In the genomic region with DNA sequence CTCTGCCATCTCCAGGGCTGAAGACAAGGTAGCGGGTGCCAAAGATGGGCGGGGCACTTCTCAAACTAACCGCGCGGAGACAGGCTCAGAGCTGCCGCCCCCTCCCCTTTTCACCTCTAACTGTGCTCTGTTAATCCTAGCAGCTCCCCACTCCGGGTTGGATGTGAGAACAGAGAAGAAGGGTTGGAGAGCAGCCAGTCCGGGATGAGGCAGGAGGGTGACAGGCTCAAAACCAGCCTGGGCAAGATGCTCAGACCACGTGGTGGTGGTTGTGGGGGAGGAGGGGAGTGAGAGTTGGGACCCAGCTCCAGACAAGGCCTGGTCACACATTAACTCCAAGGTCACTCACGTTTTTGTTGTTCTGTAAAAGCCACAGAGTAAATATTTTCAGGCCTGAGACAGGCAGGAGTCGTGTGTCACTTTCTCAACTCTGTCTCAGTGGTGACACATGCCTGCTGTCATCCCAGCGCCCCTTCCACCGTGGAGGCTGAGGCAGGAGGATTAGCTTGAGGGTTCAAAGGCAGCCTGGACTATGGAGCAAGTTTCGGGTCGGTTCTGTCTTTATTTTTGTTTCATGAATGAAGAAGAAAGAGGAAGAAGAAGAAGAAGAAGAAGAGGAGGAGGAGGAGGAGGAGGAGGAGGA, we compare ENCODE assay signal across 8 mouse cellular contexts. TPM values are rescaled to one million over a fixed set of nuclear protein-coding genes. Genes with fewer than 3 reads are reported as not detected.
A peak's percentile ranks its signal among the peaks of the same experiment; 100 is the strongest.
DNase-seq lines count a peak whose midpoint lies in the region; ATAC-seq and TF ChIP-seq lines count a peak whose summit lies in the region.

No protein-coding gene starts in this region.

- TF ChIP-seq POLR2A in testis, adult 2 months (IDR thresholded peaks at IDR 0.05; ENCODE audit: control insufficient read depth, low read depth, low read length), result no peak

- peak overlapping the region; percentile 97 for H3K27ac ChIP-seq in heart, embryonic 13.5 days (replicated peaks)
- H3K27ac ChIP-seq in kidney, postnatal 0 days, result peak overlapping the region; percentile 97
- peak overlapping the region; percentile 94 for H3K27ac ChIP-seq in midbrain, embryonic 10.5 days (replicated peaks)
- peak overlapping the region; percentile 61 for H3K27ac ChIP-seq in testis, adult 2 months (ENCODE audit: control insufficient read depth, insufficient read depth, low read depth, low read length)

- H3K27me3 ChIP-seq in heart, embryonic 13.5 days (replicated peaks), result peaks cover 13% of the 10 kb centered on the region; the same call in 1 of the 2 replicates
- H3K27me3 ChIP-seq in kidney, postnatal 0 days (ENCODE audit: insufficient read depth, low read length), result no peaks in the 10 kb centered on the region
- H3K27me3 ChIP-seq in midbrain, embryonic 10.5 days (ENCODE audit: low read depth, poor library complexity, severe bottlenecking), result peaks cover 85% of the 10 kb centered on the region
- no peaks in the 10 kb centered on the region for H3K27me3 ChIP-seq in testis, adult 2 months (ENCODE audit: control insufficient read depth, insufficient read depth, low read length)

- H3K4me3 ChIP-seq in heart, embryonic 13.5 days, result peak overlapping the region; percentile 81
- no peak overlapping the region for H3K4me3 ChIP-seq in kidney, postnatal 0 days (replicated peaks; ENCODE audit: low read depth, low read length)
- H3K4me3 ChIP-seq in midbrain, embryonic 10.5 days, result peak overlapping the region; percentile 81
- no peak overlapping the region for H3K4me3 ChIP-seq in testis, adult 2 months (ENCODE audit: control insufficient read depth, low read depth, low read length)

- H3K4me1 ChIP-seq in heart, embryonic 13.5 days, result peaks cover 49% of the 10 kb centered on the region
- peaks cover 16% of the 10 kb centered on the region; the same call in 1 of the 2 replicates for H3K4me1 ChIP-seq in kidney, postnatal 0 days (replicated peaks; ENCODE audit: insufficient read depth, low read length)
- peaks cover 47% of the 10 kb centered on the region for H3K4me1 ChIP-seq in midbrain, embryonic 10.5 days
- peaks cover 40% of the 10 kb centered on the region for H3K4me1 ChIP-seq in testis, adult 2 months (ENCODE audit: control insufficient read depth, insufficient read depth, low read length)

- peak overlapping the region; percentile 93 for H3K9ac ChIP-seq in heart, embryonic 13.5 days
- no peak overlapping the region for H3K9ac ChIP-seq in kidney, postnatal 0 days (ENCODE audit: low read depth, low read length)

- 14% methylated on average over 13 of the region's 15 CpGs for WGBS in heart, embryonic 13.5 days
- WGBS in kidney, postnatal 0 days, result 22% methylated on average over 15 of the region's 15 CpGs
- WGBS in midbrain, embryonic 10.5 days, result 13% methylated on average over 15 of the region's 15 CpGs

- peak overlapping the region; percentile 93 for H3K4me2 ChIP-seq in heart, embryonic 13.5 days
- peak overlapping the region; percentile 87 for H3K4me2 ChIP-seq in kidney, postnatal 0 days (ENCODE audit: low read length)

- H3K36me3 ChIP-seq in heart, embryonic 13.5 days, result no peaks in the 10 kb centered on the region
- no peaks in the 10 kb centered on the region for H3K36me3 ChIP-seq in kidney, postnatal 0 days (ENCODE audit: insufficient read depth, low read length)
- H3K36me3 ChIP-seq in midbrain, embryonic 10.5 days, result no peaks in the 10 kb centered on the region
- H3K36me3 ChIP-seq in testis, adult 2 months (ENCODE audit: control insufficient read depth, insufficient read depth, low read length), result no peaks in the 10 kb centered on the region

- H3K9me3 ChIP-seq in heart, embryonic 13.5 days, result no peaks in the 10 kb centered on the region
- H3K9me3 ChIP-seq in kidney, postnatal 0 days (replicated peaks; ENCODE audit: low read length), result no peaks in the 10 kb centered on the region
- no peaks in the 10 kb centered on the region for H3K9me3 ChIP-seq in midbrain, embryonic 10.5 days (replicated peaks)

- ATAC-seq in CD4-positive, CD25-positive, alpha-beta regulatory T cell, adult 4 months, result no peak
- no peak for ATAC-seq in heart, embryonic 13.5 days (ENCODE audit: extremely low read depth, insufficient number of reproducible peaks, low FRiP score, low TSS enrichment)
- peak; percentile 22 for ATAC-seq in kidney, postnatal 0 days (replicated peaks; ENCODE audit: low FRiP score, low read depth)

- peak; percentile 63 for DNase-seq in CD4-positive, CD25-positive, alpha-beta regulatory T cell, adult 2 months (ENCODE audit: low read depth, low spot score)
- DNase-seq in 416B (ENCODE audit: low read depth), result peak; percentile 70
- DNase-seq in cerebellum, adult 9-10 months, result peak; percentile 83
- peak; percentile 56 for DNase-seq in kidney, postnatal 0 days (ENCODE audit: low spot score)
- DNase-seq in midbrain, embryonic 10.5 days (ENCODE audit: low spot score), result peak; percentile 35

- no peak for TF ChIP-seq CTCF in kidney, postnatal 0 days (IDR thresholded peaks at IDR 0.05; ENCODE audit: low read depth)
- no peak for TF ChIP-seq CTCF in testis, adult 2 months (IDR thresholded peaks at IDR 0.05; ENCODE audit: control insufficient read depth, insufficient read depth, insufficient replicate concordance, low read depth, low read length)

RNA-seq across cellular contexts. Expression of a gene that starts 23.8 kb away (rescaled TPM):
- 10 to 100 TPM; 14.2 to 19.2 TPM for polyA plus RNA-seq in CD4-positive, CD25-positive, alpha-beta regulatory T cell, adult 4 months (2017; shearing (Covaris generic))
- polyA plus RNA-seq in heart, embryonic 13.5 days (2015; fragmentation: Nextera tagmentation; extraction: Ambion mirVana), result 56.6 and 57.4 TPM in 2 replicates
- 62.3 and 72.5 TPM in 2 replicates for polyA plus RNA-seq in kidney, postnatal 0 days (2015; fragmentation: Nextera tagmentation; extraction: Ambion mirVana)
- polyA plus RNA-seq in midbrain, embryonic 10.5 days (2016; fragmentation: Nextera tagmentation; extraction: Ambion mirVana), result 8.7 and 11.7 TPM in 2 replicates
- polyA plus RNA-seq in testis, adult 2 months (2012; rRNA removed), result 9.8 and 9.9 TPM in 2 replicates

RNA-seq across cellular contexts. Expression of a gene that starts 38.8 kb away (rescaled TPM):
- polyA plus RNA-seq in CD4-positive, CD25-positive, alpha-beta regulatory T cell, adult 4 months (2017; shearing (Covaris generic)), result 10 to 100 TPM in 1 of 2 experiments, 1 to 10 TPM in 1; 9.0 to 10.8 TPM
- polyA plus RNA-seq in heart, embryonic 13.5 days (2015; fragmentation: Nextera tagmentation; extraction: Ambion mirVana), result 2.7 and 3.1 TPM in 2 replicates
- polyA plus RNA-seq in kidney, postnatal 0 days (2015; fragmentation: Nextera tagmentation; extraction: Ambion mirVana), result 62.4 and 68.6 TPM in 2 replicates
- polyA plus RNA-seq in midbrain, embryonic 10.5 days (2016; fragmentation: Nextera tagmentation; extraction: Ambion mirVana), result 1.7 and 2.3 TPM in 2 replicates
- 3,568 and 3,612 TPM in 2 replicates for polyA plus RNA-seq in testis, adult 2 months (2012; rRNA removed)

RNA-seq across cellular contexts. Expression of a gene that starts 42.8 kb away (rescaled TPM):
- 1 to 10 TPM in 1 of 2 experiments, under 1 TPM in 1; 0.71 to 2.3 TPM for polyA plus RNA-seq in CD4-positive, CD25-positive, alpha-beta regulatory T cell, adult 4 months (2017; shearing (Covaris generic))
- polyA plus RNA-seq in heart, embryonic 13.5 days (2015; fragmentation: Nextera tagmentation; extraction: Ambion mirVana), result 0.82 and 1.1 TPM in 2 replicates
- polyA plus RNA-seq in kidney, postnatal 0 days (2015; fragmentation: Nextera tagmentation; extraction: Ambion mirVana), result 0.82 and 1.9 TPM in 2 replicates
- 1.7 and 2.9 TPM in 2 replicates for polyA plus RNA-seq in midbrain, embryonic 10.5 days (2016; fragmentation: Nextera tagmentation; extraction: Ambion mirVana)
- polyA plus RNA-seq in testis, adult 2 months (2012; rRNA removed), result 0.65 TPM in 1 of 2 replicates, not detected in the other

RNA-seq across cellular contexts. Expression of a gene that starts 47.4 kb away (rescaled TPM):
- polyA plus RNA-seq in CD4-positive, CD25-positive, alpha-beta regulatory T cell, adult 4 months (2017; shearing (Covaris generic)), result 1 to 10 TPM; 2.2 to 3.7 TPM
- polyA plus RNA-seq in heart, embryonic 13.5 days (2015; fragmentation: Nextera tagmentation; extraction: Ambion mirVana), result 2.1 and 2.3 TPM in 2 replicates
- polyA plus RNA-seq in kidney, postnatal 0 days (2015; fragmentation: Nextera tagmentation; extraction: Ambion mirVana), result 1.9 and 2.1 TPM in 2 replicates
- 2.9 and 3.4 TPM in 2 replicates for polyA plus RNA-seq in midbrain, embryonic 10.5 days (2016; fragmentation: Nextera tagmentation; extraction: Ambion mirVana)
- 1.2 and 1.6 TPM in 2 replicates for polyA plus RNA-seq in testis, adult 2 months (2012; rRNA removed)

RNA-seq across cellular contexts. Expression of a gene that starts 47.4 kb away (rescaled TPM):
- 10 to 100 TPM in 1 of 2 experiments, 1 to 10 TPM in 1; 9.4 to 13.9 TPM for polyA plus RNA-seq in CD4-positive, CD25-positive, alpha-beta regulatory T cell, adult 4 months (2017; shearing (Covaris generic))
- 69.7 and 73.6 TPM in 2 replicates for polyA plus RNA-seq in heart, embryonic 13.5 days (2015; fragmentation: Nextera tagmentation; extraction: Ambion mirVana)
- polyA plus RNA-seq in kidney, postnatal 0 days (2015; fragmentation: Nextera tagmentation; extraction: Ambion mirVana), result 74.3 and 80.6 TPM in 2 replicates
- polyA plus RNA-seq in midbrain, embryonic 10.5 days (2016; fragmentation: Nextera tagmentation; extraction: Ambion mirVana), result 93.4 and 98.7 TPM in 2 replicates
- polyA plus RNA-seq in testis, adult 2 months (2012; rRNA removed), result 38.5 and 46.3 TPM in 2 replicates

Comparison
In these comparisons a context has a peak if more than half of its experiments do, and no peak if none do; other contexts are left out.
1. H3K4me3 ChIP-seq: peak in heart, embryonic 13.5 days (single experiment) and midbrain, embryonic 10.5 days (single experiment); none in kidney, postnatal 0 days (single experiment) and testis, adult 2 months (single experiment).
2. RNA of a gene that starts 38.8 kb away (polyA plus RNA-seq): 3,568 to 3,612 TPM in testis, adult 2 months; 62.4 to 68.6 TPM in kidney, postnatal 0 days, 9.0 to 10.8 TPM in CD4-positive, CD25-positive, alpha-beta regulatory T cell, adult 4 months, 2.7 to 3.1 TPM in heart, embryonic 13.5 days and 1.7 to 2.3 TPM in midbrain, embryonic 10.5 days; every median in the first group is over 10 times any median in the second.
3. Peak in every context shown above with its lines, with median percentiles within 50 percentile points of each other: DNase-seq and H3K27ac ChIP-seq.